Mouse (Mus musculus) limb, embryonic 15.5 days (tissue): Measurements from ENCODE around the gene Creb3. TPM values are rescaled to one million over a fixed set of nuclear protein-coding genes. Genes with fewer than 3 reads are reported as not detected.
"Not testable (repeated sequence)": the region's sequence is repeated elsewhere in the genome, so short reads cannot be mapped to it uniquely, and the experiment has no call there.

ENCODE experiments used
- ATAC-seq: fragments of 200-750 bp; cut with Nextera tagmentation; 2 replicates; pipeline ENCODE4 v1.8.0; 2017; ENCODE audit warnings: low read depth, moderate TSS enrichment; ENCODE audit not compliant: insufficient number of reproducible peaks, low FRiP score, low TSS enrichment
- H3K27ac ChIP-seq: fragments of 300-500 bp; sonication (generic); 2 replicates; pipeline ENCODE4 v1.5.1; 2015; ENCODE audit warnings: moderate library complexity, mild to moderate bottlenecking, inconsistent platforms
- H3K27me3 ChIP-seq: fragments of 300-500 bp; sonication (generic); 2 replicates; pipeline ENCODE4 v1.6.1; 2015; ENCODE audit warnings: inconsistent platforms
- H3K36me3 ChIP-seq: fragments of 300-500 bp; sonication (generic); 2 replicates; pipeline ENCODE4 v1.6.1; 2015; ENCODE audit warnings: inconsistent platforms
- H3K4me1 ChIP-seq: fragments of 300-500 bp; sonication (generic); 2 replicates; pipeline ENCODE4 v1.6.1; 2015; ENCODE audit warnings: inconsistent platforms
- H3K4me2 ChIP-seq: fragments of 300-500 bp; sonication (generic); 2 replicates; pipeline ENCODE4 v1.6.1; 2015; ENCODE audit warnings: mild to moderate bottlenecking, inconsistent platforms
- H3K4me3 ChIP-seq: fragments of 300-500 bp; sonication (generic); 2 replicates; pipeline ENCODE4 v1.5.1; 2015; ENCODE audit warnings: mild to moderate bottlenecking, inconsistent platforms
- H3K9ac ChIP-seq: fragments of 300-500 bp; sonication (generic); 2 replicates; pipeline ENCODE4 v1.6.1; 2015; ENCODE audit warnings: inconsistent platforms
- H3K9me3 ChIP-seq: fragments of 300-500 bp; sonication (generic); 2 replicates; pipeline ENCODE4 v1.6.1; 2016; ENCODE audit warnings: inconsistent platforms
- WGBS: fragments of 180-500 bp; shearing (Covaris S2); methylation state at CpG from one replicate; pipeline ENCODE4 v1.1.7; 2015; 5-methylcytosine and 5-hydroxymethylcytosine counted together
- polyA plus RNA-seq: library from polyadenylated mRNA; unstranded; fragments of >200 nt; fragmentation: Nextera tagmentation; extraction: Ambion mirVana; gene quantifications from 2 replicates; pipeline ENCODE4 v1.2.1, GENCODE M21; 2015

Creb3 gene
- polyA plus RNA-seq, 1 experiment from 2014 or later = 87.9 TPM

DNA sequence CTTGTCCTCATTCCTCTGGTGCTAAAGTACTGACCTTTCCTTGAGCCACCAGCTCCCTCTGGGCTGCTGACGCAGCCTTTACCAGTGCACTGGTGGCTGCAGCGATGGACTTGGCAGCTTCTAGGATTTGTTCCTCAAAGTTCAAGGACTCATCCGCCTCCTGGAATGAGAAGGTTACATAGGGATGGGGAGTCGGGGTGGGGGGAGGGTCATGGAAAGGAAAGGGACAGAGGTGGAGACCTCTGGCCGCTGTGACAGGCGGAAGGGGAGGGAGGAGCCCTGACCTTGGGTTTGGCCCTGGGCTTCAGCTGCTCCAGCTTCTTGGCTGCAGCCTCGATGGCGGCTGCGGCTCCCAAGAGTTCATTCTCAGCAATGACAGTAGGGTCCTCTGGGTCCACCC is 28.9 kb upstream of the Creb3 start:
- H3K4me1 ChIP-seq = no peaks in the 10 kb centered on the region
- H3K27me3 ChIP-seq = no peaks in the 10 kb centered on the region
- no peak overlapping the region for H3K27ac ChIP-seq
- ATAC-seq = no peak
- peaks cover 80% of the 10 kb centered on the region for H3K36me3 ChIP-seq
- no peak overlapping the region for H3K4me3 ChIP-seq
- H3K9me3 ChIP-seq = no peaks in the 10 kb centered on the region
- 87% methylated on average over 9 of the region's 9 CpGs for WGBS
- no peak overlapping the region for H3K4me2 ChIP-seq
- H3K9ac ChIP-seq = no peak overlapping the region

DNA sequence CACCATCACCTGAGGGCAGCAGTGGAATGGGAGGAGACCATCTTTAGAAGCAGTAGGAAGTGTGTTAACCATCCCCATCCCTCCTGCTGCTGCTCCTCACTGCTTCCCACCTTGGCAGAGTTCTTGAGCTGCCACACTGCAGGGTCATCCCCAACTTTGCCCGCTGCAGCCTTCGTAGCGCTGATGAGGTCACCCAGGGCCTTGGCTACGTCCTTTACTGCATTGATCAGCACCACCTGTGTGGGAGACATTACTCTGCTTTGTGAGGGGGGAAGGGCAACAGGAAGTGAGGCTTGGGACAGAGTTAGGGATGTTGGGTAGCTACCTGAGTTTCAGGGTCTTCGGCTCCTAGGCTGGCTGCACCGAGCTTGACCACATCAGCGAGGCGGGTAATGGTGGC is 26.5 kb upstream of the Creb3 start:
- Histone ChIP-seq H3K9me3 (no peaks in the 10 kb centered on the region), H3K4me2 (no peak overlapping the region), H3K9ac (no peak overlapping the region), H3K4me3 (no peak overlapping the region), H3K27ac (no peak overlapping the region), H3K4me1 (no peaks in the 10 kb centered on the region), H3K36me3 (peaks cover 99% of the 10 kb centered on the region), H3K27me3 (no peaks in the 10 kb centered on the region)
- ATAC-seq = no peak
- WGBS = 93% methylated on average over 8 of the region's 8 CpGs

DNA sequence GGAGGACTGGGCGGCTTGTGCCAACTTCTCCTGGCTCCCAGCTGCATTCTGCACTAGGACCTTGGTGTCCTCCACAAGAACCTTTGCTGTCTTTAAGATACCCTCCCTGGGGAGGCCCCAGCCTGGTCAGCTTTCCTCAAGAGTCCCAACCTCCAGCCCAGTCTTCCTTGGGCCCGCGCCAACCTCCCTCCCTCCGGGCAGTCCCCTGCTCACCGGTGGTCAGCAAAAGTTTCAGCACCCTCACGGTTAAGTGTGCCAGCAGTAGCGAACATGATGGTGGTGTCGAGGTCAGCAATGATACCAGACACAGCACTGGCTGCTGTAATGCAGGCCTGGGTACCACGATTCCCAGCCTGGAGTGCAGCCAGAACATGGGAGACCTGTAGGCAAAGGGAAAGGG is 26.1 kb upstream of the Creb3 start:
- Histone ChIP-seq H3K36me3 (peaks cover 99% of the 10 kb centered on the region), H3K27ac (no peak overlapping the region), H3K27me3 (no peaks in the 10 kb centered on the region), H3K9ac (no peak overlapping the region), H3K4me3 (no peak overlapping the region), H3K4me2 (no peak overlapping the region), H3K9me3 (no peaks in the 10 kb centered on the region), H3K4me1 (no peaks in the 10 kb centered on the region)
- ATAC-seq = no peak
- WGBS = 94% methylated on average over 9 of the region's 9 CpGs

DNA sequence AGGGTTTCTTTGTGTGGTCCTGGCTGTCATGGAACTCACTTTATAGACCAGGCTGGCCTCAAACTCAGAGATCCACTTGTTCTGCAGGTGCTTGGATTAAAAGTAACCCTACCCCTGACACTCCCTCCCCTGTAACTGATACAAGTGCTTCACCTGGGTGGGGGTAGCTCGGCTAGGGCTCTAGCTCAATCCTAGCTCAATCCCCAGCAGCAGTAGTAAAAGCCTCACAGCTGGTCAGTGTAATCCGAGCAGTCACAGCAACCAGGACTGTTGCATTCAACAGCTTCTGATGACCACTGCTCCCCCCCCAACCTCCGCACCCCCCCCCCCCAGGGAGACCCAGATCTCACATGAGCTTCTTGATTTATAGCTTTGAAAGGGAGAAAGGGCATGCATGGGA is 20.1 kb upstream of the Creb3 start:
- no peak for ATAC-seq
- no peaks in the 10 kb centered on the region for H3K27me3 ChIP-seq
- no peak overlapping the region for H3K9ac ChIP-seq
- H3K4me3 ChIP-seq = no peak overlapping the region
- no peaks in the 10 kb centered on the region for H3K9me3 ChIP-seq
- H3K27ac ChIP-seq = no peak overlapping the region
- H3K4me1 ChIP-seq = no peaks in the 10 kb centered on the region
- H3K36me3 ChIP-seq = peaks cover 99% of the 10 kb centered on the region
- H3K4me2 ChIP-seq = no peak overlapping the region
- 53% methylated on average over 3 of the region's 3 CpGs for WGBS

DNA sequence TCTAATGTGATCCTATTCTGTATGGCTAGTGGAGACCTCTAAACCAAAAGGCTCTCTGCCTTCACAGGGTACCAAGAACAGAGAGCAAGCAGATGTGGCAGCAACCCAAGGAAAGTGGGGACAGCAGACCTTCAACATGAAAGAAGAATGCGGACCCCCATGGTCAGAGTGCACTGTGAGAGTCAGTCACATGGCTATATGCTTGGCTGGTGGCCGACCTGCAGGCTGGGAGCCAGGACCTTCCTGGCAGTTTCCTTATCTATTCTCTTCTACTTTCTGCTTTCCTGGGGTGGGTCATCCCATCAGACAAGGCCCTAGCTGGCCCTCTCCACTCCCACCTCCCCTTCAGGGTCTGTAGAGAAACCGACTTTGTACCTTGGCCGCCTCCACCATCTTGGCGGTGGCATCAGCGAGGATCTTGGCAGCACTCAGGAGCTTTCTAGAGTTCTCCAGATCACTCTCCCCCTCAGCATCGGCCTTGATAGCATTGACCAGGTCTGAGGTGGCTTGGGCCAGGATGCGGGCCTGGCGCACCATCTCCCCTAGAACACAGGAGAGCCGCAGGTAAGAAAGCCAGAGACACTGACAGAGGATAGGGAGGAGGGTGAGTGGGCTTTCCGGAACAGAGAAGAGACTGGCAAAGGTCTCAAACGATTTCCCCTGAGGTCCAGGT is 15.6 kb upstream of the Creb3 start:
- Histone ChIP-seq H3K9me3 (no peaks in the 10 kb centered on the region), H3K27ac (no peak overlapping the region), H3K4me1 (no peaks in the 10 kb centered on the region), H3K36me3 (peaks cover 99% of the 10 kb centered on the region), H3K4me2 (no peak overlapping the region), H3K27me3 (no peaks in the 10 kb centered on the region), H3K9ac (no peak overlapping the region), H3K4me3 (no peak overlapping the region)
- 90% methylated on average over 12 of the region's 12 CpGs for WGBS
- no peak for ATAC-seq

DNA sequence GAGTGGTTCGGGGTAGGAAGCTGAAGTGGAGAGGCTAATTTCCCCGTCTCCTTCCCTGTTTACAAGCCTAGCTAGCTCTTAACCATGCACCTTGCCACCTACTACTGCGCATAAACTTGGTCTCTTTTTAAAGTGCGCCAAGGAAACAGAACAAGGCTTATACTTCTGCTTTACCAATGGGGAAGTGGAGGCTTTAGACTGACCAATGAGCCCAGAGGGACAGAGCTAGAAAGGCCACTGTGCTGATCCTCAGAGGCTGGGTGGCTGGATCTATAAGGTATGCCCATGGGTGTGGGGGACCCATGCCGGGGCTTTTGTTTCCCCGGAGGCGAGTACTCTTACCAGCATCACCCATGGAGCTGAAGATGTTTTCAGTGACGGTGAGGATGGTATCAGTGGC is 15.0 kb upstream of the Creb3 start:
- H3K9me3 ChIP-seq = no peaks in the 10 kb centered on the region
- H3K4me1 ChIP-seq = no peaks in the 10 kb centered on the region
- H3K4me3 ChIP-seq = no peak overlapping the region
- H3K27me3 ChIP-seq = no peaks in the 10 kb centered on the region
- WGBS = 89% methylated on average over 8 of the region's 8 CpGs
- H3K36me3 ChIP-seq = peaks cover 98% of the 10 kb centered on the region
- no peak for ATAC-seq
- H3K27ac ChIP-seq = no peak overlapping the region
- H3K9ac ChIP-seq = no peak overlapping the region
- H3K4me2 ChIP-seq = no peak overlapping the region

DNA sequence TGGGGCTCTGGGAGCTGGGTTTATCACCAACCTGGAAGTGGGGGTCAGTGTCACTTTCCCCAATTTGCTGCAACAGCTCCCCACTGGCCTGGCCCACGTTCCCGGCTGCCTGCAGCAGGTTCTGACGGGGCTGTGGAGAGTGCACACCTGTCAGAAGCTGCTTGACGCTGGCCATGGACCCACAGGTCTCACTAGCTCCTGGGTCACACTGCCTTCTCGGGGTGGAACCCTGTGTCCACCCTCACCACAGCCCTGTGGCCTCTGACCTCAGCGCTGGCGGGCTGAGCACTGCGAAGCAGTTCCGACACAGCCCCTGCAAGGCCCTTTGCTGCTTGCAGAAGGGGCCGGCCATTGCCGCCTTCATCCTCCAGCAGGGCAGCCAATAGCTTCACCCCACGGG is 13.1 kb upstream of the Creb3 start:
- Histone ChIP-seq H3K4me1 (no peaks in the 10 kb centered on the region), H3K9ac (no peak overlapping the region), H3K27me3 (no peaks in the 10 kb centered on the region), H3K27ac (no peak overlapping the region), H3K9me3 (no peaks in the 10 kb centered on the region), H3K36me3 (peaks cover 98% of the 10 kb centered on the region), H3K4me3 (no peak overlapping the region), H3K4me2 (no peak overlapping the region)
- ATAC-seq = no peak
- WGBS = 93% methylated on average over 12 of the region's 12 CpGs

DNA sequence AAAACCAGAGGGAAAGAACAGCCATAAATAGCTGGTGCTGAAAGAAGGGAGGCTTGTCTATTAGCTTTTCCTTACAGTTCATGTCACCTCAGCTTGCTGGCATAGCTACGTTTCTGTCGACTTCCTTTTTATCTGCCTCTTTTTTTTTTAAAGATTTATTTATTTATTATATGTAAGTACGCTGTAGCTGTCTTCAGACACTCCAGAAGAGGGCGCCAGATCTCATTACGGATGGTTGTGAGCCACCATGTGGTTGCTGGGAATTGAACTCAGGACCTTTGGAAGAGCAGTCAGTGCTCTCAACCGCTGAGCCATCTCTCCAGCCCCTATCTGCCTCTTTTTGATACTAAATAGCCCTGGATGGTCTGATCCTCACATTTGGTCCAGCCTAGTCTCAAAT is 10.3 kb upstream of the Creb3 start:
- H3K9me3 ChIP-seq, H3K4me1 ChIP-seq, H3K27me3 ChIP-seq, H3K27ac ChIP-seq, H3K4me2 ChIP-seq, H3K9ac ChIP-seq, ATAC-seq, H3K4me3 ChIP-seq: not testable (repeated sequence)
- H3K36me3 ChIP-seq = peaks cover 98% of the 10 kb centered on the region
- WGBS = 89% methylated on average over 6 of the region's 6 CpGs

DNA sequence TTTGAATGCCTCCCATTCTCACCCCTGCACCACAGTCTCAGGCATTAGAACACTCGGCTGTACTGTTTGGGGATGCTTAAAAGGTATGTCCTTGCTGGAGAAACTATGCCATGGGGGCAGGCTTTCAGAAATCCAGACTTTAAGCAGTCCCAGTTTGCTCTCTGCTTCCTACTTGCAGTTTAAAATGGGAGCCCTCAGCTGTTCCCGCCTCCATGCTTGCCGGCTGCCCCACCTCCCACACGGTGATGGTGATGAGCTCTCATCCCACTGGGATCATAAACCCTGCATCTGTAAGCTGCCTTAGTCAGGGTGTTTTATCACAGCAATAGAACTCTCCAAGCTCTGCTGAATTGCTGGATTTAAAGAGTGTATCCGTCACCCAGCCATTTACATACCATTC is 9.7 kb upstream of the Creb3 start:
- 92% methylated on average over 5 of the region's 5 CpGs for WGBS
- H3K4me3 ChIP-seq = no peak overlapping the region
- no peak for ATAC-seq
- no peak overlapping the region for H3K4me2 ChIP-seq
- no peaks in the 10 kb centered on the region for H3K9me3 ChIP-seq
- peaks cover 98% of the 10 kb centered on the region for H3K36me3 ChIP-seq
- no peaks in the 10 kb centered on the region for H3K27me3 ChIP-seq
- H3K9ac ChIP-seq = no peak overlapping the region
- H3K4me1 ChIP-seq = peaks cover 2% of the 10 kb centered on the region
- no peak overlapping the region for H3K27ac ChIP-seq

DNA sequence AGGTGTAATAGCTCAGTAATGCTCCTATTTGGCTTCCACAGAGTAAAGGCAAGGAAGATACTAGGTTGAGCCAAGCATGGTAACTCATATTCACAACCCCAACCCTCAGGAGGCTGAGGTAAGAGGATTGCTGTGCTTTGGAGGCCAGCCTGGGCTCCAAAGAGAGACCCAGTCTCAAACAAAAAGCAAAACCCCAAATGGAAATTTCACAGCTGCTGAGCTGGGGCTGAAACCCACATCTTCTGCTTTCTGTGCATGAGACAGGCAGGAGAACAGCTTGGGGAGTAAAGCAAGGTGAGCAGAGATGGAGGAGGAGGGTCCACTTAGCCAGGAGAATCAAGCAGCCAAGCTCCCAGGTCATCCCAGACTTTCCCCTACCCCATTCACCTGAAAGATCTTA is 8.2 kb upstream of the Creb3 start:
- no peaks in the 10 kb centered on the region for H3K9me3 ChIP-seq
- H3K4me1 ChIP-seq = peaks cover 16% of the 10 kb centered on the region
- no peak overlapping the region for H3K27ac ChIP-seq
- H3K27me3 ChIP-seq = no peaks in the 10 kb centered on the region
- H3K4me3 ChIP-seq = no peak overlapping the region
- no peak overlapping the region for H3K9ac ChIP-seq
- peaks cover 88% of the 10 kb centered on the region for H3K36me3 ChIP-seq
- no peak for ATAC-seq
- no peak overlapping the region for H3K4me2 ChIP-seq

DNA sequence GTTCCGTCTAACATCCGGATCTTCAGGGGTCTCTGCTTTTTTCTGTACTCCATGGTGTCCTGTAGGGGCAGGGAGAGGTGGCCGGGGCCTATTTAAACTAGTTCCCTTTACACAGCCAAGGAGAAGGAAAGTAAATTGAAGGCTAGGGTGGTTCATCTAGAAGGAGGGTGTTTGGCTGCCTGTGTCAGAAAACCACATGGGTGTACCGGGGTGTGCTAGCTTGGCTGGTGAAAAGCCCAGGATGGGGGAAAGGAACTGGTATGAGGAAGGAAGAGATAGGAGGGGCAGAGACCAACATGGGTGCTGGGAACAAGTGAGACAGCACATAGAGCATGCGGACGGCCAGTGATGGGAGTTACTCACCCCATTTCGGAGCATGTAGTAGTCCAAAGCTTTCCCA is 6.2 kb upstream of the Creb3 start:
- no peak for ATAC-seq
- H3K9me3 ChIP-seq = no peaks in the 10 kb centered on the region
- H3K9ac ChIP-seq = no peak overlapping the region
- H3K4me3 ChIP-seq = no peak overlapping the region
- 95% methylated on average over 7 of the region's 7 CpGs for WGBS
- H3K4me2 ChIP-seq = no peak overlapping the region
- H3K27ac ChIP-seq = no peak overlapping the region
- H3K27me3 ChIP-seq = no peaks in the 10 kb centered on the region
- H3K4me1 ChIP-seq = peaks cover 36% of the 10 kb centered on the region
- peaks cover 68% of the 10 kb centered on the region for H3K36me3 ChIP-seq

DNA sequence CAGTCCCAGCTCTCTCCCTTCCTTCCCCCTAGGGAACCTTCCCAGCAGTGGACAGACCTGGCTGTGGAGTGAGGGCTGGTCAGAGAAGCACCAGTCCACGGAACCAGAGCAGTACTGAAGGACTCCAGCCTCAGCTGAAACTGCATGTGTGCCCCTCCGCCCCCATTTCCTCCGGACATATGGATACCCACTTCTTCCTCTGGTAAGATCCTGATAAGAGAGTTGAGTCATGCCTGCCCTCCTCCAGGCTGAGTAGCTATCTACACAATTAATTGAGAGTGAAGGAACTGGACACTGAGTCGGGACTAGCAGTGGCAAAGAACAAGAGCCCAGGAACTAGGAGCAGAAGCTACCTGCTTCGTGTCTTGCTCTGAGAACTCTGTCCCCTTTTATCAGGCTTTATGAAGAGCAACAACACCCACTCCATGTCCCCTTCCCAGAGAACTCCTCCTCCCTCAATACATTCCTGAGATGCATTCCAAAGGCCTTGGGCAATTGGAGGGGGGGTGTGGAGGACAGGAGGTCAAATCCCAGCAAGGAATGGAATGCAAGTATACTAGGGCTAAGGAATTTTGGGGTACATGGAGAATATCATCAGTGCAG is 4.0 kb upstream of the Creb3 start:
- Histone ChIP-seq H3K9me3 (no peaks in the 10 kb centered on the region), H3K4me3 (peak overlapping the region; percentile 19), H3K9ac (0 out of 2 replicates have a peak overlapping the region, but pooled peaks have one; percentile 10), H3K27ac (peak overlapping the region; percentile 78), H3K27me3 (no peaks in the 10 kb centered on the region), H3K4me1 (peaks cover 40% of the 10 kb centered on the region), H3K4me2 (peak overlapping the region; percentile 39), H3K36me3 (peaks cover 48% of the 10 kb centered on the region)
- no peak for ATAC-seq
- 32% methylated on average over 5 of the region's 5 CpGs for WGBS
